Mouse (Mus musculus) mouse trophoblast stem cell (cell line): Measurements from ENCODE around the gene 1600014C23Rik.

Experiments
- in situ Hi-C, 2 experiments: fragments of 300-500 bp; cut with MseI, MboI; formaldehyde crosslinking; loops; 2 replicates in 1 of 2; 3 replicates in 1 of 2; pipeline ENCODE4 v1.15.1; 2025

Gene 1600014C23Rik

GRCm38 (mm10) chr17:45733735-45734301 lies at the start of gene 1600014C23Rik:
Gene 1600014C23Rik, minus strand, starts transcription at chr17:45733844.
- in situ Hi-C loops = loop anchor here (10.0 kb wide), 2 partner anchors 301 to 401 kb away; partner anchors contain the start of gene Vegfa (in 2 of the 2)

GRCm38 (mm10) chr17:45778446-45778845 lies 44.8 kb upstream of the 1600014C23Rik start:
- in situ Hi-C loops = no loop called here

GRCm38 (mm10) chr17:45777431-45777830 lies 43.8 kb upstream of the 1600014C23Rik start:
- in situ Hi-C loops = no loop called here

GRCm38 (mm10) chr17:45776185-45776584 lies 42.5 kb upstream of the 1600014C23Rik start:
- in situ Hi-C loops = no loop called here

- in situ Hi-C loops = no loop called here
Measured at GRCm38 (mm10) chr17:45775468-45775867, 41.8 kb upstream of the 1600014C23Rik start.

- in situ Hi-C loops = no loop called here
Measured at GRCm38 (mm10) chr17:45772566-45772965, 38.9 kb upstream of the 1600014C23Rik start.

- in situ Hi-C loops = no loop called here
Measured at GRCm38 (mm10) chr17:45772096-45772495, 38.5 kb upstream of the 1600014C23Rik start.

GRCm38 (mm10) chr17:45770441-45770840 lies 36.8 kb upstream of the 1600014C23Rik start:
- in situ Hi-C loops = no loop called here

- in situ Hi-C loops = no loop called here
Measured at GRCm38 (mm10) chr17:45769821-45770220, 36.2 kb upstream of the 1600014C23Rik start.

GRCm38 (mm10) chr17:45767536-45768146 lies 34.0 kb upstream of the 1600014C23Rik start:
- in situ Hi-C loops = no loop called here

GRCm38 (mm10) chr17:45766735-45767535 lies 33.3 kb upstream of the 1600014C23Rik start:
- in situ Hi-C loops = no loop called here

GRCm38 (mm10) chr17:45765914-45766313 lies 32.3 kb upstream of the 1600014C23Rik start:
- in situ Hi-C loops = no loop called here

GRCm38 (mm10) chr17:45763188-45763587 lies 29.5 kb upstream of the 1600014C23Rik start:
- in situ Hi-C loops = no loop called here

- in situ Hi-C loops = no loop called here
Measured at GRCm38 (mm10) chr17:45761902-45762301, 28.3 kb upstream of the 1600014C23Rik start.

GRCm38 (mm10) chr17:45760965-45761645 lies 27.5 kb upstream of the 1600014C23Rik start:
- in situ Hi-C loops = no loop called here

- in situ Hi-C loops = no loop called here
Measured at GRCm38 (mm10) chr17:45759751-45760150, 26.1 kb upstream of the 1600014C23Rik start.

- in situ Hi-C loops = no loop called here
Measured at GRCm38 (mm10) chr17:45758808-45759207, 25.2 kb upstream of the 1600014C23Rik start.

GRCm38 (mm10) chr17:45757932-45758331 lies 24.3 kb upstream of the 1600014C23Rik start:
- in situ Hi-C loops = no loop called here

GRCm38 (mm10) chr17:45756831-45757230 lies 23.2 kb upstream of the 1600014C23Rik start:
- in situ Hi-C loops = no loop called here

- in situ Hi-C loops = no loop called here
Measured at GRCm38 (mm10) chr17:45756391-45756790, 22.7 kb upstream of the 1600014C23Rik start.

- in situ Hi-C loops = no loop called here
Measured at GRCm38 (mm10) chr17:45754186-45754862, 20.7 kb upstream of the 1600014C23Rik start.
